ENCODE assay signal across 11 mouse cellular contexts in the genomic region with DNA sequence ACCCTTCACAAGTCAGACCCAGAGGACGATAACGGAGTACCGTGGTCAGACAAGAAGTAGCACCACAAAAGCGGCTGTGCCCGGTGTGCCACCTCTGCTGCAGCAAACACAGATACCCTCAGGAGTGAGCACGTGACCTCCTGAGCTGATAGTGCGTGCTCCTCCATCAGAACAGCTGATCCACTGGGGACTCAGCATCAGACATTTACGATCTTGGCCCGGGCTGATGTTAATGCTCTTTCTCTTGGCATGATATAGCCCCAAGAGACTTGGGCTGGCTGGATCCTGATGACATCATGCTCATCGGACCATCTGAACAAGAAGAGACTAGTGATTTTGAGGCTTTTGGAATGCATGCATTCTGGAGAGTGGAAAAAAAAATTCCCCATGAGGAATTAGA. TPM values are rescaled to one million over a fixed set of nuclear protein-coding genes. Genes with fewer than 3 reads are reported as not detected.
DNase-seq lines count a peak whose midpoint lies in the region; ATAC-seq and TF ChIP-seq lines count a peak whose summit lies in the region.
"Had no signal": no experiment of that assay in that cellular context is flagged by ENCODE, and none has a peak within 500 bp of the region (broad histone marks: within the 10 kb centered on the region; RNA-seq: fewer than 3 reads in every experiment).

No protein-coding gene starts in this region.

- intact Hi-C loops in gastrocnemius, postnatal 14 days (cut with DNase I; ENCODE audit: low total_unique reads): no loop called here
- intact Hi-C loops in left cerebral cortex, postnatal 36 days (cut with DNase I): no loop called here

- no peak for TF ChIP-seq CTCF in cerebellum, adult 2 months (IDR thresholded peaks at IDR 0.05; ENCODE audit: borderline replicate concordance, insufficient read depth, low read depth, low read length)

- no peaks in the 10 kb centered on the region for H3K9me3 ChIP-seq in neural tube, embryonic 14.5 days (ENCODE audit: control insufficient read depth, low read length)

- H3K4me2 ChIP-seq in neural tube, embryonic 14.5 days (ENCODE audit: low read depth, low read length): no peak overlapping the region

- H3K4me3 ChIP-seq in cerebellum, adult 2 months (replicated peaks; ENCODE audit: insufficient read depth, low read depth, low read length): no peak overlapping the region
- no peak overlapping the region for H3K4me3 ChIP-seq in neural tube, embryonic 14.5 days (ENCODE audit: low read depth, low read length)

- TF ChIP-seq POLR2A in cerebellum, adult 2 months (IDR thresholded peaks at IDR 0.05; ENCODE audit: borderline replicate concordance, insufficient read depth, low read length): no peak

- no peak overlapping the region for H3K27ac ChIP-seq in cerebellum, adult 2 months (ENCODE audit: insufficient read depth, low read length)
- H3K27ac ChIP-seq in neural tube, embryonic 14.5 days (ENCODE audit: low read depth, low read length): no peak overlapping the region

- peak; percentile 75 for ATAC-seq in neural tube, embryonic 14.5 days (ENCODE audit: low read depth)

- WGBS in cerebellum, adult 2 months: 48% methylated on average over 10 of the region's 10 CpGs
- 50% methylated on average over 10 of the region's 10 CpGs for WGBS in neural tube, embryonic 14.5 days

- no peak overlapping the region for H3K9ac ChIP-seq in neural tube, embryonic 14.5 days (replicated peaks; ENCODE audit: low read depth, low read length)

- H3K4me1 ChIP-seq in cerebellum, adult 2 months (ENCODE audit: control insufficient read depth, insufficient read depth, low read length): no peaks in the 10 kb centered on the region
- H3K4me1 ChIP-seq in neural tube, embryonic 14.5 days (ENCODE audit: control insufficient read depth, insufficient read depth, low read length): no peaks in the 10 kb centered on the region

- no peaks in the 10 kb centered on the region for H3K27me3 ChIP-seq in cerebellum, adult 2 months (ENCODE audit: control insufficient read depth, insufficient read depth, low read length)
- H3K27me3 ChIP-seq in neural tube, embryonic 14.5 days (ENCODE audit: control insufficient read depth, insufficient read depth, low read length): no peaks in the 10 kb centered on the region

- H3K36me3 ChIP-seq in neural tube, embryonic 14.5 days (ENCODE audit: control insufficient read depth, insufficient read depth, low read length): no peaks in the 10 kb centered on the region

- peak; percentile 22 to 25 for DNase-seq in cerebellum, postnatal 10 days
- no peak for DNase-seq in cerebellum, adult 2 months
- peak; percentile 62 for DNase-seq in kidney, postnatal 10 days
- DNase-seq in kidney, postnatal 25 days: no peak
- peak; percentile 55 for DNase-seq in gastrocnemius, postnatal 14 days
- no peak for DNase-seq in left cerebral cortex, postnatal 36 days (ENCODE audit: low spot score in 2 of 2)
- DNase-seq in spleen, adult 12 weeks (ENCODE audit: low spot score): no peak
- DNase-seq: adrenal gland, adult 8-10 months; lung, postnatal 10 days; right cerebral cortex, postnatal 14 days had no signal

RNA-seq across cellular contexts. Expression of gene Srp9, which starts 50.3 kb away (rescaled TPM):
- 113 and 124 TPM in 2 replicates for polyA plus RNA-seq in cerebellum, adult 2 months (2012; rRNA removed)
- total RNA-seq in gastrocnemius, postnatal 14 days (2021): 10 to 100 TPM; 36.2 to 39.1 TPM
- polyA plus RNA-seq in neural tube, embryonic 14.5 days (2014; fragmentation: Nextera tagmentation; extraction: Ambion mirVana): 151 and 153 TPM in 2 replicates
- total RNA-seq in left cerebral cortex, postnatal 36 days (2021): 10 to 100 TPM; 61.0 to 63.4 TPM

RNA-seq across cellular contexts. Expression of gene Enah, which starts 54.5 kb away (rescaled TPM):
- 48.5 and 53.6 TPM in 2 replicates for polyA plus RNA-seq in cerebellum, adult 2 months (2012; rRNA removed)
- total RNA-seq in gastrocnemius, postnatal 14 days (2021): 100 to 1,000 TPM in 1 of 2 experiments, 10 to 100 TPM in 1; 57.5 to 119 TPM
- 47.4 and 51.7 TPM in 2 replicates for polyA plus RNA-seq in neural tube, embryonic 14.5 days (2014; fragmentation: Nextera tagmentation; extraction: Ambion mirVana)
- 100 to 1,000 TPM; 128 to 155 TPM for total RNA-seq in left cerebral cortex, postnatal 36 days (2021)

Comparison
In these comparisons a context has a peak if more than half of its experiments do, and no peak if none do; other contexts are left out.
1. DNase-seq: peak in cerebellum, postnatal 10 days (2 of 2), kidney, postnatal 10 days (single experiment) and gastrocnemius, postnatal 14 days (single experiment); none in cerebellum, adult 2 months (0 of 2), kidney, postnatal 25 days (0 of 2), left cerebral cortex, postnatal 36 days (0 of 2) and spleen, adult 12 weeks (single experiment).